Mouse (Mus musculus): ENCODE data around the gene Pde7b. TPM values are rescaled to one million over a fixed set of nuclear protein-coding genes. Genes with fewer than 3 reads are reported as not detected.

The Pde7b gene
- total and polyA plus RNA-seq, 3 experiments: 3.5 to 15.8 (median 12.4) TPM

DNA sequence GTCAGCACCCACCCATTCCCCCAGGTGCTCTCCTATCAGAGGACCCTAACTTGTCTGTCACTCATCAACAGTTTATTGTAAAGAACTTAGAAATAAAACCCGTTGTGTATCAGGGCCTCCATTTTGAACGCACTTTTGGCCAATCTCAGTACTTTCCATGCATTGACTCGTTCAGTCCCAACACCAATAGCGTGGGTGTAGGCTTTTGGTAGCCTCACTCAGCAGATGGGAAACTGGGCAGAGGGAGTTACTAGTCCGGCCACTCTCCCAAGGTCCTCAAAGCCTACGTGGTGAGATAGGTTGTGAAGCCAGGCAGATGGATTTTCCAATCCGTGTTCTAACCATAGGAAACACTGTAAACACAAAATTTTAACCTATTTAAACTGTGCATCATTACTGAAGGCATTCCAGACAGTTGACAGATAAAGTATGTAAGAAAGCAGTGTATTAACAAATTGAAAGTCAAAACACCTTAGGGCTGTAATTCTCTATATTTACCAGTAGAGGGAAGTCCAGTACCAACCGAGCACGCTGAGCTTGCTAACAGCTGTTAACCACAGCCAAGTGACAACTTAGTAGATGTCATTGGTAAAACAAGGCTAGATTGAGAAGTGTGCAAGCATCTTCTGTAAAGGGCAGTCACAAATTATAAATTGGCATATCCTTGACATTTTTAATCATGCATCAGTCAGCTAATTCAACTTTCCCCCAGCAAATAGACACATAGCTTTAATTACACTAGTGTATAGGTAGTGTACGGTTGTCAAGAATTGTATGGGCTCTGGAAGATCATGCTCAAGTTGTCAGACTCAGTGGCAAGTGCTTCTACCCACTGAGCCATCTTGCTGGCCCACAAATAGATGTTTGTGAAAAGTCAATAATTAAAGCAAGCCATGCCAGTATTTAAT lies 363.1 kb downstream of the Pde7b start:
- no peak for DNase-seq

- DNase-seq: no peak
These were observed 376.0 kb downstream of the Pde7b start for GRCm38 (mm10) chr10:20348894-20349293.

Other genes starting within 250 kb of the Pde7b start
- 10 to 100 TPM; 28.1 to 31.8 TPM for gene Ahi1, start 227.5 kb upstream of the Pde7b start, total RNA-seq (2021)
- 3.9 and 4.4 TPM in 2 replicates for gene Ahi1, start 227.5 kb upstream of the Pde7b start, polyA plus RNA-seq (2012; rRNA removed)

All from adrenal gland, adult 2 months (tissue).